Comparison of ENCODE assay signal across 16 mouse cellular contexts in the genomic region with DNA sequence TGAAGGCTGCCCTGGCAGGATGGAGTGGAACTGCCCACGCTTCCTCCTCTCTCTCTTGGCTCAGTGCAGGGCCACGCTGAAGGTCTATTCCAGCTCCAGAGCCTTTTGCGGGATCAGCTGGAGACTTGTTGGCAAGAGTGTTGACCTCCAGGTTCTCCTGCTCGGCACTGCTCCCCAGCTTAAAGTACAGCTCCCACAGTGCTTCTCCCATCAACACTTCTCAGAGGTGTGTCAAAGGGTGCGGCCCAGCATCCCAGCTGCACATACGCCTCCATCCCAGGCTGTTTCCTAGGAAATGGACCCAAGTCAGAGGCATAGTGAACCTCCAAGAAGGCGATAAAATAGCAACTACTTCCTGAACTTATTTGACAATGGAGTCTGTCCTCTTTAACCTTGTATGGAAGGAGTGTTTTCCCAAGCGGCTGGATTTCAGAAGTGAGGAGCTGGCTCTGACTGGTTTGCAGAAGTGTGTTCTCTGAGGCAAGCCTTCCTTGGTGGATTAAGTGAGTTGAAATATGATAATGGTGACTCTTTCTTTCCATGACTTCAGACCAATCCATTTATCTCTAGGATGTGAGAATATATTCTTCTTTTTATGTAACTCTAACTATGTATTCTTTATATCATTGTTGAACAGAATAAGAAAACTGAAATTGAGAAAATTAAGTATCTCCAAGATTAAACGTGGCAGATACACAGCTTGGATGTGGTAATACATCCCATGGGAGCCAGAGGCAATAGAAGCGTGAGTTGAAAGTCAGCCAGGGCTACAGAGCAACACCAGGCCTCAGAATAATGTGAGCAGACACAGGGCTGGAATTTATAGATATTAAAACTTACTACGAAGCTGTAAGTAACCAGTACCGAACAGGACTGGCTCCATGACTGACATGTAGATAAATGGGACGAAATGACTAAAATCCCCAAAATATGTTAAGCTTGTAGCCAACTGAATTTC. TPM values are rescaled to one million over a fixed set of nuclear protein-coding genes. Genes with fewer than 3 reads are reported as not detected.
DNase-seq lines count a peak whose midpoint lies in the region; ATAC-seq and TF ChIP-seq lines count a peak whose summit lies in the region.
"Had no signal": no experiment of that assay in that cellular context is flagged by ENCODE, and none has a peak within 500 bp of the region (broad histone marks: within the 10 kb centered on the region; RNA-seq: fewer than 3 reads in every experiment).

No protein-coding gene starts in this region.

- no peaks in the 10 kb centered on the region for H3K4me1 ChIP-seq in hindbrain, postnatal 0 days (ENCODE audit: insufficient read depth, low read length)
- H3K4me1 ChIP-seq in hindbrain, embryonic 16.5 days (ENCODE audit: control insufficient read depth, insufficient read depth, low read depth, low read length): no peaks in the 10 kb centered on the region
- H3K4me1 ChIP-seq in limb, embryonic 15.5 days: peaks cover 7% of the 10 kb centered on the region; the same call in 1 of the 2 replicates
- H3K4me1 ChIP-seq: liver, embryonic 13.5 days had no signal

- H3K27me3 ChIP-seq in hindbrain, postnatal 0 days (ENCODE audit: insufficient read depth, low read length): no peaks in the 10 kb centered on the region
- no peaks in the 10 kb centered on the region for H3K27me3 ChIP-seq in hindbrain, embryonic 16.5 days (replicated peaks; ENCODE audit: control insufficient read depth, insufficient read depth, low read length)
- no peaks in the 10 kb centered on the region for H3K27me3 ChIP-seq in limb, embryonic 15.5 days
- H3K27me3 ChIP-seq: liver, embryonic 13.5 days had no signal

- TF ChIP-seq CTCF in hindbrain, postnatal 0 days (IDR thresholded peaks at IDR 0.05; ENCODE audit: low read depth): no peak

- H3K9me3 ChIP-seq in hindbrain, postnatal 0 days (ENCODE audit: low read length): no peaks in the 10 kb centered on the region
- no peaks in the 10 kb centered on the region for H3K9me3 ChIP-seq in hindbrain, embryonic 16.5 days (ENCODE audit: control insufficient read depth, low read length)
- H3K9me3 ChIP-seq in limb, embryonic 15.5 days: no peaks in the 10 kb centered on the region
- H3K9me3 ChIP-seq: G1E; liver, embryonic 13.5 days had no signal

- H3K4me3 ChIP-seq in hindbrain, postnatal 0 days (ENCODE audit: low read length): no peak overlapping the region
- no peak overlapping the region for H3K4me3 ChIP-seq in hindbrain, embryonic 16.5 days (ENCODE audit: low read length)
- no peak overlapping the region for H3K4me3 ChIP-seq in limb, embryonic 15.5 days
- H3K4me3 ChIP-seq: liver, embryonic 13.5 days had no signal

- peak; percentile 10 to 21 for DNase-seq in cerebellum, postnatal 25 days
- no peak for DNase-seq in cerebellum, adult 11 months
- peak; percentile 10 for DNase-seq in hindbrain, postnatal 0 days (ENCODE audit: low spot score)
- DNase-seq in R1 (ENCODE audit: low read depth, low spot score): peak; percentile 43
- no peak for DNase-seq in lung, postnatal 4 days
- DNase-seq in urinary bladder, postnatal 4 days (ENCODE audit: low spot score in 2 of 2): no peak
- DNase-seq: B cell, adult 2 months; cerebellum, adult 9-10 months; liver, embryonic 13.5 days had no signal

- 75% methylated on average over 13 of the region's 13 CpGs for WGBS in hindbrain, postnatal 0 days
- 79% methylated on average over 13 of the region's 13 CpGs for WGBS in hindbrain, embryonic 16.5 days
- 59% methylated on average over 13 of the region's 13 CpGs for WGBS in limb, embryonic 15.5 days

- ATAC-seq in hindbrain, postnatal 0 days: no peak
- ATAC-seq in hindbrain, embryonic 16.5 days: no peak
- peak; percentile 40; the same call in 1 of the 2 replicates for ATAC-seq in limb, embryonic 15.5 days (ENCODE audit: insufficient number of reproducible peaks, low FRiP score, low TSS enrichment, low read depth)
- ATAC-seq: lung, postnatal 0 days had no signal

- no peak overlapping the region for H3K4me2 ChIP-seq in hindbrain, postnatal 0 days (ENCODE audit: low read depth, low read length)
- no peak overlapping the region for H3K4me2 ChIP-seq in hindbrain, embryonic 16.5 days (ENCODE audit: low read length)
- no peak overlapping the region for H3K4me2 ChIP-seq in limb, embryonic 15.5 days
- H3K4me2 ChIP-seq: liver, embryonic 13.5 days had no signal

- no peak overlapping the region for H3K9ac ChIP-seq in hindbrain, postnatal 0 days (replicated peaks; ENCODE audit: low read length)
- no peak overlapping the region for H3K9ac ChIP-seq in hindbrain, embryonic 16.5 days (ENCODE audit: low read depth, low read length)
- H3K9ac ChIP-seq in limb, embryonic 15.5 days: no peak overlapping the region
- H3K9ac ChIP-seq: liver, embryonic 13.5 days had no signal

- no peak overlapping the region for H3K27ac ChIP-seq in hindbrain, postnatal 0 days
- no peak overlapping the region for H3K27ac ChIP-seq in hindbrain, embryonic 16.5 days (ENCODE audit: low read depth, low read length)
- peak overlapping the region; percentile 54 for H3K27ac ChIP-seq in limb, embryonic 15.5 days
- H3K27ac ChIP-seq: liver, embryonic 13.5 days had no signal

- H3K36me3 ChIP-seq in hindbrain, postnatal 0 days (ENCODE audit: insufficient read depth, low read length): no peaks in the 10 kb centered on the region
- H3K36me3 ChIP-seq in hindbrain, embryonic 16.5 days (ENCODE audit: control insufficient read depth, insufficient read depth, low read length): no peaks in the 10 kb centered on the region
- H3K36me3 ChIP-seq in limb, embryonic 15.5 days: no peaks in the 10 kb centered on the region
- H3K36me3 ChIP-seq: G1E; liver, embryonic 13.5 days had no signal

RNA-seq across cellular contexts. Expression of a gene that starts 23.9 kb away (rescaled TPM):
- total RNA-seq in hindbrain, postnatal 0 days (2014; rRNA removed): not detected in 2 replicates
- not detected in 2 replicates for polyA plus RNA-seq in hindbrain, postnatal 0 days (2015; fragmentation: Nextera tagmentation; extraction: Ambion mirVana)
- not detected in 2 replicates for polyA plus RNA-seq in hindbrain, embryonic 16.5 days (2015; fragmentation: Nextera tagmentation; extraction: Ambion mirVana)
- polyA plus RNA-seq in limb, embryonic 15.5 days (2015; fragmentation: Nextera tagmentation; extraction: Ambion mirVana): not detected in 2 replicates
- total RNA-seq: G1E had no signal
- polyA plus RNA-seq: frontal cortex, adult 2 months; G1E; kidney, embryonic 16.5 days; liver, embryonic 13.5 days; lung, postnatal 0 days; stomach, embryonic 16.5 days had no signal

Comparison
In these comparisons a context has a peak if more than half of its experiments do, and no peak if none do; other contexts are left out.
1. DNase-seq: peak in cerebellum, postnatal 25 days (2 of 2), hindbrain, postnatal 0 days (single experiment) and R1 (single experiment); none in cerebellum, adult 11 months (single experiment), lung, postnatal 4 days (0 of 2) and urinary bladder, postnatal 4 days (0 of 2).